Mouse (Mus musculus) monocyte, adult 5-6 weeks (primary cell): ENCODE measurements around the gene Fam160b1. TPM values are rescaled to one million over a fixed set of nuclear protein-coding genes. Genes with fewer than 3 reads are reported as not detected.

ENCODE experiments used
- ATAC-seq: fragments of 153-309, 156-312 bp; replicated peaks from 2 replicates; pipeline ENCODE4 v1.8.0; 2017; ENCODE audit warnings: mild to moderate bottlenecking; ENCODE audit not compliant: low TSS enrichment, insufficient number of reproducible peaks, severe bottlenecking, poor library complexity, low FRiP score
- total RNA-seq: library from RNA; stranded (forward); fragments of 200-1000, 200-491, 200-594 nt; gene quantifications from 3 replicates; pipeline ENCODE4 v1.2.3, GENCODE M21; 2017

The Fam160b1 gene
- total RNA-seq, 1 experiment from 2014 or later: 17.3 TPM

DNA sequence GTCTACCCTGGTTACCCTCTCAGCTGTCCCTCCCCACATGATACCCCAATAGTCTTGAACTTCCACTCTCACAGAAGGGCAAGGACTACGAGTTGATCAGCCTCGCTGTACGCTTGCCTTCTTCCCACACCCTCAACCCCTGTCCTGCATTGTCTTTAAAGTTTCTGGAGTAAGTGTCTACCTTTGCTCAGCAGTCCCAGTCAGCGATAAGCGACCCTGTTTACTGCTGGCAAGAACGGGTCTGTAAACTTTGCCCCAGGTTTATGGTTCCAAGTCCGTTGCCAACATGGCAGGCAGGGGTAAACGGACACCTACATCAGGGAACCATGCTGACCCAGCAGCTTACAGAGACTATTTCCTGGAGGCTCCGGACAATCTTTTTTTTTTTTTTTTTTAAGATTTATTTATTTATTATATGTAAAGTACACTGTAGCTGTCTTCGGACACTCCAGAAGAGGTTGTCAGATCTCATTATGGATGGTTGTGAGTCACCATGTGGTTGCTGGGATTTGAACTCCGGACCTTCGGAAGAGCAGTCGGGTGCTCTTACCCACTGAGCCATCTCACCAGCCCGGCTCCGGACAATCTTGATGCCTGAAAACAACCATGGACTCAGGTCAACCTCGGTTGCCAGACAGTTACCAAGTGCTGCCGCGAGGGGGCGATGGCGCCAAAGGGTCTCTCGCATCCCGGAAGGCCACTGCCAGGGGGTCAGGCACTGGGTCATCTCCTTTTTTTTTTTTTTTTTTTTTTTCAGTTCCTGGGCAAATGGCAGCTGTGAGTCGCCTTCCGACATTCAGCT is 43.4 kb downstream of the Fam160b1 start:
- ATAC-seq: peak; percentile 62; the same call in 1 of the 2 replicates

GRCm38 (mm10) chr19:57404502-57404848 is 44.0 kb downstream of the Fam160b1 start:
- ATAC-seq: no peak

DNA sequence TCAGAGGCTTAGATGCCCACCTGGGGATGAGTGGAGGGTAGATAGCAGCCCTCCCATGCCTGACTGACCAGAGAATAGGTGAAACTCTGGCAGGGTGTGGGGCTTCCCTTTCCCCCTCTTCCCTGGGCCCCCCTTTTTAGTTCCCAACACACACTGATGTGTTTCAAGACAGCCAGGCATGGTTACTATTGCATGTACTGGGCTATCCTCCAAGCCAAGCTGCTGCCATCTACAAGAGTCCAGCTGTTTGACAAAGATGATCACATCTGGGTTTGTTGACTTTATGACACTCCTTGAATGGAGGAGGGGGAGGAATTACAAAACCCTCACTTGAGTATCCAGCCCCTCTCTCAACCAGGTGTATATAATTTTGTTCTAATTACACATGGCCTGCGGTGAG is 47.5 kb downstream of the Fam160b1 start:
- ATAC-seq: no peak

DNA sequence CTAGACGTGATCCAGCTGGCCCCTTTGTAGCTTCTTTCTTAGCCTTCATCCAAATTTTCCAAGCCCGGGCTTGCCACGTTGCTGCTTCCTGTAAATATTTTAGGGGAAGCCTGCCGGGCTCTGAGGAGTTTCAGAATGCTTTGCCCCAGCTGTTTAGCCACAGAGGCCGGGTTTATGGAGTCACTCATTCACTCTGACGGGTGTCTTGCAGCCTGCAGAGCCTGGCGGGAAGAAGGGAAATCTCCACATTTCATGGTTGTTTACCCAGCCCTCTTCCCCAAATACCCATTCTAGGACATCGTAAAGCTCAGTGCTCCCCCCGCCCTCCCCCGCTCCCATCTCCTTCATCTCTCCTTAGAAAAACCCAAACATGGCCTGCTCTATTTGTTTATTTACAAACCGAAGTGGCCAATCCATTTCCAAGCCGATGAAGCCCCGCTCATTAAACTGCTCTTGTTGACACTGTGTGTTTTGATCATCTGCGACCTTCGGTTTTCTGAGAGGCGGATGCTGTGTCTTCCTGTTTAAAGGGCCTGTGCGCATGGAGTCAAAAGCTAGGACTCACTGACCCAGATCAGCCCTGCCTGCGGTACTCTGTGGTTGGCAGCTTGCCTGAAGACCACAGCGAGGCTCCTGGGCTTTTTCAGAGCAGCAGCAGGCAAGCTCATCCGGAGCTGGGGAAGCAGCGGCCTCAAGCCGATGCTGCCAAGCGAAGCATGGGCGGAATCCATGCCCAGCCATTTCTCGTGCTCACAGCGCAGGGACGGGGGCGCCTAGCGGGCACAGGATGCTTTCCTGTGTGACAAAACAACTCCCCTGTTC is 51.1 kb downstream of the Fam160b1 start:
- 0 out of 2 replicates have a peak, but pooled peaks have one; percentile 13 for ATAC-seq

GRCm38 (mm10) chr19:57413170-57413569 is 52.7 kb downstream of the Fam160b1 start:
- no peak for ATAC-seq

- no peak for ATAC-seq
These were observed 53.4 kb downstream of the Fam160b1 start for GRCm38 (mm10) chr19:57413918-57414317.

DNA sequence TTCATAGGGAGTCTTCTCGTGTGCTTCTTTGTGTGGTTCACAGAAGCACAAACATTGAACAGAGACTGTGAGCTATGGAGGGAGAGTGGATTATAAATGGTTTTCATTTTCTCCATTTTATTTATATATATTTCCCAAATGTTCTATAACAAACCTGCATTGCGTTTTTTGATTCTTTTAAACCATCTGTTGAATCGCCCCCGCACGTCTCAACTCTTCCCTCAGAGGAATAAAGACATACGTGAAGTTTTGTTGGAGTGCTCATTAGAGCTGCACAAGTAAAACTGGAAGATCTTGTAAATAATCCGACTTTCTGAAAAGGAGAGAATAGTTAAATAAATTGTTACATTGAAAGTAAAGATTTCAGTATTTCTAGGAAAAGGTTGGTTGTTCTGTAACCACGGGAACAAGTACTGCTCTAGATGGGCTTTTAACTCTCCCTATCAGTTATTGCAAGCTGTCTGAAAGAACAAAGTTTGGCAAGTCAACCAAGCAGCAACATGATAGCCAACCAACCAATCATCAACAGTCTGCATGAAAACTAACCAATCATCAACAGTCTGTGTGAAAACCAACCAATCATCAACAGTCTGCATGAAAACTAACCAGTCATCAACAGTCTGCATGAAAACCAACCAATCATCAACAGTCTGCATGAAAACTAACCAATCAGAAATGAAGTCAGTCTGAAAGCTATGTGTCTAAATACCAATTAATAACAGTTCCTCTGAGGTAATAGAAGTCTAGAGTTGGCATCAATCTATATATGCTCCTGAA is 54.7 kb downstream of the Fam160b1 start:
- no peak for ATAC-seq

GRCm38 (mm10) chr19:57417800-57418580 is 57.5 kb downstream of the Fam160b1 start:
- no peak for ATAC-seq

GRCm38 (mm10) chr19:57423402-57423801 is 62.9 kb downstream of the Fam160b1 start:
- no peak for ATAC-seq

DNA sequence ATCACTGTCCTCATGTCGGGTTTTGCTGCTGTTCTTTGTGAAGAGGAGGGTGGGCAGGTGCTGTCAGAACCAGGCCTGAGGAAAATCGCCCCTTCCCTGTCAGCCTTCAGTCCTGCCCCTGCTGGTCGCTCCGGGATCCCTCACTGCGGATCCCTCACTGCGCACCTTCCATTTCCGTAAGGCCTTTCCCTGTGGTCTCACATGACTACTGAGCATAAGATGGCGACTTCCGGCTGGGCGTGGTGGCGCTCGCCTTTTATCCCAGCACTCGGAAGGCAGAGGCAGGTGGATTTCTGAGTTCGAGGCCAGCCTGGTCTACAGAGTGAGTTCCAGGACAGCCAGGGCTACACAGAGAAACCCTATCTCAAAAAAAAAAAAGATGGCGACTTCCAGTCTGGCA is 64.8 kb downstream of the Fam160b1 start:
- ATAC-seq: no peak

GRCm38 (mm10) chr19:57426841-57427240 is 66.4 kb downstream of the Fam160b1 start:
- no peak for ATAC-seq

DNA sequence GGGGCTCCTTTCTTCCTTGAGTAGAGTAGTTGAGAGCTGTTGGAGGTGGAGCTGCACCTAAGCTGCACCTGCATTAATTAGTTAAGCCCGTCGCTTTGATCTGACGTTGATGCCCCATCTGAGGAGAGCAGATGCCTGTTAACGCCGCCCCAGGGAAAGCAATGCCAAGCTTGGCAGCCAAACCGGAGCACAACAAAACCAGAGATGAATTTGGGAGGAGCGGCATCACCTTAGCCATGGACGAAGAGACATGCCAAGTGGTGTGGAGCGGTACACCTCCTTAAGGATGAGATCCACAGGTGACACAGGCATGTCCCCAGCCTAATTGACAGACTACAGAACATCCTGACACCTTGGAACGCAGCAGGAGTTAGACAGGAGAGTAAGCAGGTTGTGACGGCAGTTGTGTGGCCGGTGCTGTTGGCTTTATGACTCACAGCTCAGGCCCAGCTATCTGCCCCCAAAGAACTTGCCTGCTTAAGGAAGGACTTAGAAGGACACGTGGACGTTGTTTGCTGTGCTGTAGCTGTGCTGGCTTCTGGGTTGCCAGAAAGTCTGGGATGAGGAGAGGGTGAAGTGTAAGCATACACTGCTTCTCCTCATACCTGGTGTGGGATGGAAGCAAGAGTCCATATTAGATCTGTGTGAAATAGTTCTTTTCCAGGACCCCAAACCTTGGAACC is 67.4 kb downstream of the Fam160b1 start:
- ATAC-seq: no peak

DNA sequence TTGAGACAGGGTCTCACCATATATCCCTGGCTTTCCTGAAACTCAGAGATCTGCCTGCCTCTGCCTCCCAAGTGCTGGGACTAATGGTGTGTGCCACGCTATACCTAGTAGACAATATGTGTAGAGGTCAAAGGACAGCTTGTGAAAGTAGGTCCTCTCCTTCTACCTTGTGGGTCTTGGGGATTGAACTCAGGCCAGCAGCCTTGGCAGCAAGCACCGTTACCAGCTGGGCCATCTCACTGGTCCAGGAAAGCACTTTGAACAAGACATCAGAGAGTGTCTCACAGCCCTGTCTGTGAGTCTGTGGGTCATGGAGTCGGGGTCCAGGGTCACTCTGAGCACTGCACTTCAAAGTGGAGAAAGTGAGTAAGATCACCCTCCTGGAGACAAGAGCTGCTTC is 68.2 kb downstream of the Fam160b1 start:
- no peak for ATAC-seq

DNA sequence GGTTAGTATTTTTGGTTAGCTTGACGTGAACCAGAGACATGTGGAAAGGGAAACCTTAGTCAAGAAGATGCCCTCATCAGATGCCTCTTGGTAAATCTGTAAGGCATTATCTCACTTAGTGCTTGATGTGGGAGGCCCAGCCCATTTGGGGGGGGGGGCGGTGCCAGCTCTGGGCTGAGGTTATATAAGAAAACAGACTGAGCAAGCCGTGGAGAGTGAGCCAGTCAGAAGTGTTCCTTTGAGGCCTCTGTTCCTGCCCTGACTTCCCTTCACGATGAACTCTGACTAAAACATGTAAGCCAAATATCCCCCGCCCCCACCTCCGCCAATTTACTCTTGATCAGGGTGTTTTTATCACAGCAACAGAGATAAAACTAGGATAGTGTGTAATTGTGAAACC is 69.4 kb downstream of the Fam160b1 start:
- no peak for ATAC-seq

DNA sequence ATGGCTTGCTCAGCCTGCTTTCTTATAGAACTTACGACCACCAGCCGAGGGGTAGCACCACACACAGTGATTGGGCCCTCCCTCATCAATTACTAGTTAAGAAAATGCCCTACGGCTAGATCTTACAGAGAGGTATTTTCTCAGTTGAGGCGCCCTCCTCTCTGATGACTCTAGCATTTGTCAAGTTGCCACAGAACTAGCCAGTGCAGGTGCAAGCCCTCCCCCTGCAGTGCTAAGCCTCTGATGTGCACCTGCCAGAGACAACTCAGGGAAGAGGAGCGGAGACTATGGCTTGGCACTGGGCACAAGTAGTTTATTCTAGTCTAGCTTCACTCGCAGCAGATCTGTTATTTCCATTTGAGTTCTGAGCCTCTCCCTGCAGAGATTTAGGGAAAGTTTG is 71.0 kb downstream of the Fam160b1 start:
- ATAC-seq: no peak

- no peak for ATAC-seq
These were observed 73.5 kb downstream of the Fam160b1 start for GRCm38 (mm10) chr19:57434024-57434423.

- ATAC-seq: no peak
These were observed 76.1 kb downstream of the Fam160b1 start for GRCm38 (mm10) chr19:57436586-57437021.

- ATAC-seq: no peak
These were observed 76.6 kb downstream of the Fam160b1 start for GRCm38 (mm10) chr19:57437042-57437441.
